Mouse (Mus musculus) small intestine, adult 2 months (tissue): ENCODE data around the gene Catsperb. TPM values are rescaled to one million over a fixed set of nuclear protein-coding genes. Genes with fewer than 3 reads are reported as not detected.
"Not testable (repeated sequence)": the region's sequence is repeated elsewhere in the genome, so short reads cannot be mapped to it uniquely, and the experiment has no call there.

Experiments
- H3K27ac ChIP-seq: fragments of 200-500 bp; 2 replicates; pipeline ENCODE4 v1.5.1; 2012; ENCODE audit warnings: low read depth, low read length, control low read depth, inconsistent platforms; ENCODE audit not compliant: insufficient read depth
- H3K27me3 ChIP-seq: fragments of 200-500 bp; 2 replicates; pipeline ENCODE4 v1.6.1; 2012; ENCODE audit warnings: mild to moderate bottlenecking, moderate library complexity, low read length, inconsistent platforms; ENCODE audit not compliant: control insufficient read depth, insufficient read depth
- H3K36me3 ChIP-seq: fragments of 200-500 bp; 2 replicates; pipeline ENCODE4 v1.6.1; 2012; ENCODE audit warnings: mild to moderate bottlenecking, low read length, control low read depth, inconsistent platforms; ENCODE audit not compliant: control insufficient read depth, insufficient read depth
- H3K4me1 ChIP-seq: fragments of 200-500 bp; 2 replicates; pipeline ENCODE4 v1.6.1; 2012; ENCODE audit warnings: low read length, inconsistent platforms, mixed read lengths; ENCODE audit not compliant: control insufficient read depth, insufficient read depth, insufficient read length
- H3K4me3 ChIP-seq: fragments of 200-500 bp; 2 replicates; pipeline ENCODE4 v1.5.1; 2012; ENCODE audit warnings: low read depth, mild to moderate bottlenecking, control low read depth, inconsistent platforms, low read length, moderate library complexity
- CTCF ChIP-seq: fragments of 200-500 bp; IDR thresholded peaks from 2 replicates; pipeline ENCODE4 v1.5.1; 2012; ENCODE audit warnings: low read depth, mild to moderate bottlenecking, control low read depth, inconsistent platforms, low read length, moderate library complexity, mixed read lengths; ENCODE audit not compliant: insufficient replicate concordance, insufficient read length; ENCODE audit errors: extremely low read depth
- POLR2A ChIP-seq: fragments of 200-500 bp; IDR thresholded peaks from 2 replicates; pipeline ENCODE4 v1.6.1; 2012; ENCODE audit warnings: low read depth, mild to moderate bottlenecking, control low read depth, inconsistent platforms, low read length, moderate library complexity
- WGBS: fragments of 180-500 bp; shearing (Covaris S2); methylation state at CpG from one replicate; pipeline ENCODE4 v1.1.7; 2018; 5-methylcytosine and 5-hydroxymethylcytosine counted together
- polyA plus RNA-seq: library from polyadenylated mRNA; depleted of rRNA; stranded (reverse); fragments of >200 nt; gene quantifications from 2 replicates; pipeline ENCODE4 v1.2.3, GENCODE M21; 2012; rRNA removed

The Catsperb gene
- polyA plus RNA-seq, result not detected in 2 replicates

DNA sequence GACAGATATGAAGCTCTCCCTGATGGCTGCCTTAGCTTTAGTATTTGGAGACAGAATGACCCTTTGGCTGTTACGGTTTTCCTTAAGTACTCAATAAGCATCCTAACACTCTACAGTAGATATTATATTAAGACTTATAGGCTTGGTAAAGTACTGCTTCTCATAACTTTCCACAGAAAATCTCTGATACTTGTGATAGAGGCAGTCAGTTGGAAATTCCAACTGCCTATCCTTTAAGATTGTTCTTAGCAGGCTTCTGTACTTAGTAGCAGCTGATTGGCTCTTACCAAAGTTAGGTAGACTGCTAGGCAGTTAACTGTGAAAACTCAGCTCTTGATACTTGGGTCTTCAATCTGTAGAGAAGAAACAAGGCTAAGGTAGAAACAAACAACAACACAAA lies at the start of gene Catsperb:
Gene Catsperb, plus strand, starts transcription at position 301 of the 400 bp plus-strand sequence.
- H3K4me3 ChIP-seq, H3K27me3 ChIP-seq, H3K27ac ChIP-seq, H3K4me1 ChIP-seq, H3K36me3 ChIP-seq: not testable (repeated sequence)
- 92% methylated on average over 1 of the region's 1 CpGs for WGBS

DNA sequence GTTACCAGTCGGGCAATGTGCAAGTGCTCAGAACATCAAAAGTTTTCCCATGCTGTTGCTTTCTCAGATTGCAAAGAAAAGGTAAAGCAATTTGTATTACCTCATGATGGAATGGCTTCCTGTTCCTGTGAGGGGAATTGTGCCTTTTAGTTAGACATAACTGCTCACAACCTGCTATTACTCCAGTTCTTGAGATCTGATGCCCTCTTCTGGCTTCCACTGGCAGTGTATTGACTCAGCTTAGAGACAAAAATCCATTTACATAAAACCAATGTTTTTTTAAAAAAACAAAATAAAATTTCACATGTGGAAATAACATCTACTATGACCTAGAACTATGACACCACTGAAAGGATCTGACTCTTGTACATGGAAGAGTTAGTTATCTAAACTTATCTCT lies 43.0 kb upstream of the Catsperb start:
- H3K4me1 ChIP-seq, H3K27ac ChIP-seq, H3K27me3 ChIP-seq, H3K4me3 ChIP-seq, H3K36me3 ChIP-seq: not testable (repeated sequence)
- 78% methylated on average over 1 of the region's 1 CpGs for WGBS

DNA sequence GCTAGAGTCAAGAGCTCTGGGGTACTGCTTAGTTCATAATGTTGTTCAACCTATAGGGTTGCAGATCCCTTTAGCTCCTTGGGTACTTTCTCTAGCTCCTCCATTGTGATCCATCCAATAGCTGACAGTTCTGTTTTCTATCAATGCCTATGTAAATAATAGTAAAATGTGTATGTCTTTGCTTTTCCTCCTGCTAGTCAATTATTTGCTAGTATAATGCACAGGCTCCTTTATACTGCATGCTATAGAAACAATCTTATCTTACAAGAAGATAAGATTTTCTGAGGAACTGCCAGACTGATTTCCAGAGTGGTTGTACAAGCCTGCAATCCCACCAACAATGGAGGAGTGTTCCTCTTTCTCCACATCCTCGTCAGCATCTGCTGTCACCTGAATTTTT lies 23.0 kb upstream of the Catsperb start:
- 20% methylated on average over 1 of the region's 1 CpGs for WGBS
- H3K36me3 ChIP-seq, H3K27ac ChIP-seq: not testable (repeated sequence)

DNA sequence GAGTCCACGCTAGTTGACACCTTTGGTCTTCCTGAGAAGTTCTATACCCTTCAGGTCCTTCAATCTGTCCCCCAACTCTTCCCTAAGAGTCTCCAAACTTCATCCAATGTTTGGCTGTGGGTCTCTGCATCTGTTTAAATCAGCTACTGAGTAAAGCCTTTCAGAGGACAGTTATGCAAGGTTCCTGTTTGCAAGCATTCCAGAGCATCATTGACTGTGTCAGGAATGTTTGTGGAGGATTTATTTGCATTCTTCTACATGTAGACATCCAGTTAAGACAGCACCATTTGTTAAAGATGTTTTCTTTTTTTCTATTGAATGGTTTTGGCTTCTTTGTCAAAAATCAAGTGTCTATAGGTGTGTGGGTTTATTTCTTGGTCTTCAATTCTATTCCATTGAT lies 21.7 kb downstream of the Catsperb start:
- H3K27me3 ChIP-seq, result no peaks in the 10 kb centered on the region
- no peak overlapping the region for H3K27ac ChIP-seq
- no peaks in the 10 kb centered on the region for H3K36me3 ChIP-seq
- no peak for TF ChIP-seq POLR2A
- TF ChIP-seq CTCF, result no peak
- H3K4me1 ChIP-seq, result no peaks in the 10 kb centered on the region
- 70% methylated on average over 1 of the region's 1 CpGs for WGBS
- no peak overlapping the region for H3K4me3 ChIP-seq

More for the DNA sequence above, 23.0 kb upstream of the Catsperb start:
- H3K4me1 ChIP-seq, H3K27me3 ChIP-seq, H3K4me3 ChIP-seq: not testable (repeated sequence)

DNA sequence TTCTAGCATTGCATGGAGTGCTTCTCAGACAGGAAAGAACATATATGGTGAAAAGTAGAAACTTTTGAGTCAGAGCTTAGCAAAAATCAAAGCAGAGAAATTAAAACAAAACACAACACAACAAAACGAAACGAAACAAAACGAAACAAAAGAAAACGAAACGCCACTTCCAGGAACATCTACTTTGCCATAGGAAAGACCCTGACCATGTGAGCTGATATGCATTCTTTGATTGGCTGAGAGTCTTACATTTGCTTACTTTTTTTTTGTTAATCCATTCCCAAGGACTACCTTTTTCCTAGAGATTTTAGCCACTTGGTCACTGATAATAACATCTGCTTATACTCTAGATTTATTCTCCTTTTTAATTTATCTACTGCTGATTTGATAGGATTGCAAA lies 57.6 kb downstream of the Catsperb start:
- H3K27me3 ChIP-seq, result no peaks in the 10 kb centered on the region
- H3K36me3 ChIP-seq, result no peaks in the 10 kb centered on the region
- 91% methylated on average over 5 of the region's 5 CpGs for WGBS
- no peaks in the 10 kb centered on the region for H3K4me1 ChIP-seq
- no peak overlapping the region for H3K4me3 ChIP-seq
- no peak overlapping the region for H3K27ac ChIP-seq
- TF ChIP-seq POLR2A (no peak), CTCF (no peak)

DNA sequence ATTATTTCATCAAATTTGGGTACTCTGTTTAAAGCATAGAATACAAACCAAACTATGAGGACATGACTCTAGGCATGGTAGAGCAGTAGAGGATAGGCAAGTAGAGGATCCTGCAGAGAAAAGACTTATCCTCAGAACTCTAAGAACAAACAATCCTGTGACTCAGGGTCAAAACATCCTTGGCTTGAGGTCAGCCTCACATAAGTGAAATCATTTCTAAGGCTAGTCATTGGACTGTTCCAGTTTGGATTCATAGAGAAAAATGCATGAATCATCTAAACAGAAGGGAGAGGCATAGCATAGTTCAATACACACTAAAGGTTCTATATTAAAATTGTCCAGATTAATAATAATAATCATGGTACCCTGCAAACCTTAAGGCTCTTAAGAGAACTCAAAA lies 79.1 kb downstream of the Catsperb start:
- Histone ChIP-seq H3K27ac (no peak overlapping the region), H3K4me1 (no peaks in the 10 kb centered on the region), H3K27me3 (no peaks in the 10 kb centered on the region), H3K36me3 (no peaks in the 10 kb centered on the region), H3K4me3 (no peak overlapping the region)
- TF ChIP-seq POLR2A (no peak), CTCF (no peak)

DNA sequence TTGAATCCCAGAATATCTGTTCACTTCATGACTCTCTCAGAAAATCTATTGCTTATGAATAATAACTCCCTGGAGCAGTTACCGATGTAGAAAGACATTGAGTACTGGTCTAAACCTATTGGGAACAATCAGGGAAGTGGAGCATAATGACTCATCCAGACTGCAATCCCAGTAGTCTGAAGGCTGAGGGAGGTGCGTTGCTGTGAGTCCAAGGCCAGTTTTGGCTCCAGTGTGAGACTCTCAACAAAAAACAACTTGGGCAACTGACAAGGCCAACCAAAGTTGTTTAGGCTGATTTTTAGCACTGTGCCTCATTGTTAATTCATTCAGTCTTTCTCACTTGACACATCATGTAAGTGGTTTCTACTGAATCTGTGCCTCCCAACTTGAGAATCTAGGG lies 106.9 kb downstream of the Catsperb start:
- WGBS, result 72% methylated on average over 2 of the region's 2 CpGs
- not testable (repeated sequence) for H3K36me3 ChIP-seq, H3K4me3 ChIP-seq, H3K27ac ChIP-seq, H3K4me1 ChIP-seq, H3K27me3 ChIP-seq

DNA sequence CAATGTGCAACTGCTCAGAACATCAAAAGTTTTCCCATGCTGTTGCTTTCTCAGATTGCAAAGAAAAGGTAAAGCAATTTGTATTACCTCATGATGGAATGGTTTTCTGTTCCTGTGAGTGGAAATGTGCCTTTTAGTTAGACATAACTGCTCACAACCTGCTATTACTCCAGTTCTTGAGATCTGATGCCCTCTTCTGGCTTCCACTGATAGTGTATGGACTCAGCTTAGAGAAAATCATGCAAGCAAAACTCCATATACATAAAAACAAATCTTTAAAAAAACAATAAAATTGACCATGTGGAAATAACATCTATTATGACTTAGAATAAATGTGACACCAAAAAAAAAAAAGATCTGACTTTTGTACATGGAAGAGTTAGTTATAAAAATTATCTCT lies 202.2 kb downstream of the Catsperb start:
- H3K27ac ChIP-seq, H3K4me3 ChIP-seq, H3K4me1 ChIP-seq, H3K36me3 ChIP-seq, H3K27me3 ChIP-seq: not testable (repeated sequence)
